Mouse (Mus musculus): ENCODE measurements at regions not wholly inside any gene's neighbourhood (a gene's known extent, or its start where the extent isn't known, plus 50 kb on each side); places are given as distances from the start of the nearest gene placed in this dataset.

DNA sequence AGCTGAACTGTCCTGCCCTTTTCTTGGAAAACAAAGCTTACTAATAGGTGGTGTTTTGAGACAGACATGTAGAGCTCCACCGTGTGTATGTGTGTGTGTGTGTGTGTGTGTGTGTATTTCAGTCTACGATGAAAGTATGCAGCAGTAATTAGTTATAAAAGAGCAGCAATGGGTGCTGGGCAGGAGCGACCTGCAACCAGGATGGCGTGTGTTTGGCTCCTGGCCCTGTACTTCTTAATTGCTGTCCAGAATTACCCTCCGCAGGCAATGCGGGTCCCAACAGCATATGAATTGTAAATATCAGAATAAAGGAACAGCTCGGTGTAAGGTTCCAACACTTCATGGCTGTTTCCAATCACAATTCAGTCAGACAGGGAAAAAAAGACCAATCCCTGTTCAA, 92.4 kb downstream of the Kcnrg start:
- Histone ChIP-seq H3K9me3 (no peaks in the 10 kb centered on the region), H3K4me3 (no peak overlapping the region), H3K36me3 (no peaks in the 10 kb centered on the region), H3K27ac (no peak overlapping the region), H3K27me3 (ENCODE audit: insufficient read depth, poor library complexity, severe bottlenecking) (peaks cover 6% of the 10 kb centered on the region; the same call in 1 of the 2 replicates), H3K4me1 (no peaks in the 10 kb centered on the region)
- no peak for DNase-seq (ENCODE audit: low spot score)
- 83% methylated on average over 7 of the region's 7 CpGs for WGBS

DNA sequence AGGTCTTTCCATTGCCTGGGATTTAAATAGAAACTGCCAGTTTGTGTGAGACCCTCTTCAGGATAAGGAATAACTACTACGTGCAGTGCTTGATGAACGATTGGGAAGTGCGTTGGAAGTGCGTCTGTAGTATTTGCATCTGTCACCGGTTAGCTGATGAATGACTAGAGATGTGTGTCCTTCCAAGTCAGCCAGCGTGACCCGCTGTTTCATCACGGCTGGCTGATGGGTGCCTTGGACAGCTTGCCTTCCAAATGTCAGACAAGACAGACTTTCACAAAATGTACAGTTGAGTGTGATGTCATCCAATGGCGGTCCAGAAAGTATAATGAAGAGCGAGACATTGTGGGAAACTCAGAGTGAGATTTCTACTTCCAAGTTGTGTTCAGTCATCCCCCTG, 93.9 kb downstream of the Kcnrg start:
- WGBS = 55% methylated on average over 10 of the region's 10 CpGs
- DNase-seq (ENCODE audit: low spot score) = no peak
- Histone ChIP-seq H3K27ac (no peak overlapping the region), H3K4me3 (no peak overlapping the region), H3K27me3 (ENCODE audit: insufficient read depth, poor library complexity, severe bottlenecking) (no peaks in the 10 kb centered on the region), H3K36me3 (no peaks in the 10 kb centered on the region), H3K9me3 (no peaks in the 10 kb centered on the region), H3K4me1 (no peaks in the 10 kb centered on the region)

DNA sequence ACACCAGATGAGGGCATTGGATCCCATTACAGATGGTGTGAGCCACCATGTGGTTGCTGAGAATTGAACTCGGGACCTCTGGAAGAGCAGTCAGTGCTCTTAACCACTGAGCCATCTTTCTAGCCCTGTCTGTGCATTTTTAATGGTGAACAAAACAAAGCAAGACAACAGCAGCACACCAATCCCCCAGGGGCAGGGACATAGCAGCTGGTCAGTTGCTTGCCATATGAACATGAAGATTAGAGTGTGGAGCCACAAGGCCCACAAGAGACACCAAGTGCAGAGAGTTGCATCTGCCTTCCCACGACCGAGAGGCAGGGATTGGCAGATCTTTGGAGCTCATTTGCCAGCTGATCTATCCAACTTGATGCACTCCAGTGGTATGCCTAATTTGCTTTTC, 96.7 kb downstream of the Kcnrg start:
- 79% methylated on average over 3 of the region's 3 CpGs for WGBS

DNA sequence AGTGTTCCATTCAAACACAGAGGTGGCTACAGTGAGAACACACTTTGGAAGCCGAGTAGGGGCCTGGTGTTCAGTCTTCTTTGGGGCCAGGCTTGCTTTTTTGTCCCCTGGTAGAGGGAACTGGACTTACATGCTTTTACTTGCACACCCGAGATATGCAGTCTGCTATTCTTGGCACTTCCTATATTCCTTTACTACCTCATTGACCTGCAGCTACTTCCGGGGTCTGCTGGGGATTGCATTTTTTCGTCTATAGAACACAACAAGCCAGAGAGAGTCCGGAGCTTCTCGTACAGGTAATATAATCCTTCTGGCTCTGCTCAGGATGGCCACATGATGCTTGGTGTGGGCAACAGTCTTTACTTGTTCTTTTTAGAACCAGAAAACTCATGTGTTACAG, 99.7 kb downstream of the Kcnrg start:
- no peaks in the 10 kb centered on the region for H3K36me3 ChIP-seq
- DNase-seq (ENCODE audit: low spot score) = no peak
- no peak overlapping the region for H3K27ac ChIP-seq
- no peak overlapping the region for H3K4me3 ChIP-seq
- no peaks in the 10 kb centered on the region for H3K4me1 ChIP-seq
- 76% methylated on average over 6 of the region's 6 CpGs for WGBS
- no peaks in the 10 kb centered on the region for H3K27me3 ChIP-seq (ENCODE audit: insufficient read depth, poor library complexity, severe bottlenecking)
- H3K9me3 ChIP-seq = no peaks in the 10 kb centered on the region

More for the DNA sequence above, 96.7 kb downstream of the Kcnrg start:
- Histone ChIP-seq H3K4me3 (no peak overlapping the region), H3K36me3 (no peaks in the 10 kb centered on the region), H3K4me1 (no peaks in the 10 kb centered on the region), H3K27me3 (ENCODE audit: insufficient read depth, poor library complexity, severe bottlenecking) (no peaks in the 10 kb centered on the region), H3K27ac (no peak overlapping the region), H3K9me3 (no peaks in the 10 kb centered on the region)
- DNase-seq (ENCODE audit: low spot score) = no peak

DNA sequence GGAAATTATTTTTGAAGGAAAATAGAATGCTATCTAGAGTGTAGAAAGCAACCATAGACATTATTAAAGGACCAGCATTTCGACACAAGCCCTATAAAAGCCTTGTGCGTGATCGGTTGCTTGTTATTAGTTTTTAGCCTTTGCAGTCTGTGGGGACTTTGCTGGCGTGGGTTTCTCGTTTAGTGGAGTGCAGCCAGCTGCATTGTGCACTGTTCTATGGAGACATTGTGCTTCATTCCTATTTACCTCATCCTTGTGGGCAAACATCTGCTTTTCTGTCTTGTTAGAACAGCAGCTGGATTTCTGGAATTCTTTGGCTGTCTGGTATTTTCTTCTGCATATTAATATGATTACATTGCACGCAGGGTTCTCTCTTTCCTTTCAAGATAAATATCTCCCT, 101.1 kb downstream of the Kcnrg start:
- Histone ChIP-seq H3K4me3 (no peak overlapping the region), H3K27me3 (ENCODE audit: insufficient read depth, poor library complexity, severe bottlenecking) (no peaks in the 10 kb centered on the region), H3K4me1 (no peaks in the 10 kb centered on the region), H3K9me3 (no peaks in the 10 kb centered on the region), H3K27ac (no peak overlapping the region), H3K36me3 (no peaks in the 10 kb centered on the region)
- 88% methylated on average over 6 of the region's 6 CpGs for WGBS
- DNase-seq (ENCODE audit: low spot score) = no peak

DNA sequence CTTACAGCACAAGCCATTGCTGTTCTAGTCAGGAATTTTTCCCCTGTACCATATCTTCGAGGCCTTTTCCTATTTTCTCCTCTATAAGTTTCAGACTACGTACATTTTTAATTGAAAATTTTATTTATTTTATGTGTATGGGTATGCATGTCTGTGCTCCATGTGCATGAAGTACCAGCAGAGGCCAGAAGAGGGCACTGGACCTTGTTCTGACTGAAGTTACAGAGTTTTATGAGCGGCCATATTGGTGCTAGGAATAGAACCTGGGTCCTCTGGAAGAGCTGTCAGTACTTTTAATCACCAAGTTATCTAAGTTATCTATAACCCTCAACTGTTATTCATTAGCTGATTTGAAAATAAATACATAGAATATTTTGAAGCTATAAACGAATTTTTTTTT, 108.5 kb downstream of the Kcnrg start:
- WGBS = 90% methylated on average over 4 of the region's 4 CpGs
- DNase-seq (ENCODE audit: low spot score) = no peak
- Histone ChIP-seq H3K27ac (no peak overlapping the region), H3K4me1 (no peaks in the 10 kb centered on the region), H3K9me3 (peaks cover 4% of the 10 kb centered on the region; the same call in 1 of the 2 replicates), H3K27me3 (ENCODE audit: insufficient read depth, poor library complexity, severe bottlenecking) (no peaks in the 10 kb centered on the region), H3K4me3 (no peak overlapping the region), H3K36me3 (no peaks in the 10 kb centered on the region)

DNA sequence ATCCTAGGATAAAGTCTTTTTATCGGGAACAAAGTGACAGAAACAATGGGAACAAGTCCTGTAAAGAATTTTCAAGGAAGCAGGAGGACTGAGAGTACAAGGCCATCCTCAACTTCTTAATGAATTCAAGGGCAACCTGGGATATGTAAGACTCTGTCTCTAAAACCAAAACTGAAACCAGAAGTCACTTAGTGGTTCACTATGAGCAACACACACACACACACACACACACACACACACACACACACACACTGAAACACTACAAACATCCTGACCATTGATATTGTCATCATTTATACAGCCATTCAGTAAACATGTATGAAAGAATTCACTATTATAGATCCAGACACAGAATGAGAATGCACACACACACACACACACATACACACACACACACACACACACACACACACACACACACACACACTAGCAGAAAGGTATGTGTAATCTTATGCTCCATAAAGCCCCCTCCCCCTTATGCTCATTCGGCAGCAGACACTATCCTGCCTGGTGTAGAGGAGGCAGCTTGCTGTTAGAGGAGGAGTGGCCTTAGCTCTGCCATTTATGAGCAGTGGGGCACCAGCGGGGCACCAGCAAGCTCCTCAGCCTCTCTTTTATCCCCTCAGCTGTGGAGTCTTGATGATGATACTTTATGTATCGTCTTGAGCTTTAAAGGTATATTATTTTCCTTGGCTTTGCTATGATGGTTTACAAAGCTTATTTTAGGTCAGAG, 111.3 kb downstream of the Kcnrg start:
- no peak overlapping the region for H3K4me3 ChIP-seq
- no peak overlapping the region for H3K27ac ChIP-seq
- 66% methylated on average over 4 of the region's 4 CpGs for WGBS
- H3K9me3 ChIP-seq = peaks cover 4% of the 10 kb centered on the region; the same call in 1 of the 2 replicates
- H3K36me3 ChIP-seq = no peaks in the 10 kb centered on the region
- no peaks in the 10 kb centered on the region for H3K4me1 ChIP-seq
- no peak for DNase-seq (ENCODE audit: low spot score)
- no peaks in the 10 kb centered on the region for H3K27me3 ChIP-seq (ENCODE audit: insufficient read depth, poor library complexity, severe bottlenecking)

DNA sequence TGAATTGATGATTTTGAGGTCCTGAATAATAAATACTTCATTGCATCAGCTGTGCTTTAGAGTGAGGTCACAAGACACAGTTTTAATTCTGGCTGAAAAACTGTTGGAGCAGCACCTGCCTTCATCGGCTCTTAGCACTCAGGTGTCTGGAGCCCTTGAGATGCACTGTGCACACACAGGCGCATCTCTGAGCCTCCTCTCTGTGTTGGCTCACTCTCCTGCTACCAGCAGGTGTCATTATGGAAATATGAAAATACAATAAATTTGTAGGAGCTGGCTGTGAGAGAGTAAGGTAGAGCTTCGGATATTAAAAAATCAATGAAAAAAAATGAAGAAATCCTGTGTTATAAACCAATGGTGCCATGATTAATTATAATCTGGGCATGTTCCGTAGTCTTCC, 114.0 kb downstream of the Kcnrg start:
- no peak for DNase-seq (ENCODE audit: low spot score)

DNA sequence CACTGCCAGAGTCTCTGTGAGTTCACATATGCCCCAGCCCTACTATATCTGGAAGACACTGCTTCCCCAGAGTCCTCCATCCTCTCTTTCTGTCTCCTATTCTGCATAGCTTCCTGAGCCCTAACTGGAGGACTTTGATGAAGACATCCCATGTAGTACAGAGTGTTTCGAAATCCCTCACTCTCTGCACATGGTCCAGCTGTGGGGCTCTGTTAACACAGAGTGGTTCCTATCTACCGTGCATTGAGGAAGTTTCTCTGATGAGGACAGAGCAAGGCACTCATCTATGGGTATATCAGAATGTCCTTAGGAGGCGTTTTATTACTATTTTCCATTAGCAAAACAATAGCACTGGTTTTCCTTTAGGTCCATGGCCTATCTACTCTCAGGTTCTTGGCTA, 117.7 kb downstream of the Kcnrg start:
- Histone ChIP-seq H3K4me3 (no peak overlapping the region), H3K4me1 (no peaks in the 10 kb centered on the region), H3K36me3 (no peaks in the 10 kb centered on the region), H3K27ac (no peak overlapping the region), H3K27me3 (ENCODE audit: insufficient read depth, poor library complexity, severe bottlenecking) (no peaks in the 10 kb centered on the region), H3K9me3 (no peaks in the 10 kb centered on the region)
- no peak for DNase-seq (ENCODE audit: low spot score)
- 83% methylated on average over 3 of the region's 3 CpGs for WGBS

More for the DNA sequence above, 114.0 kb downstream of the Kcnrg start:
- Histone ChIP-seq H3K4me3 (no peak overlapping the region), H3K36me3 (no peaks in the 10 kb centered on the region), H3K27ac (no peak overlapping the region), H3K27me3 (ENCODE audit: insufficient read depth, poor library complexity, severe bottlenecking) (no peaks in the 10 kb centered on the region), H3K9me3 (0 out of 2 replicates have a peak, but pooled peaks cover under 1% of the 10 kb centered on the region), H3K4me1 (no peaks in the 10 kb centered on the region)
- WGBS = 88% methylated on average over 4 of the region's 4 CpGs

DNA sequence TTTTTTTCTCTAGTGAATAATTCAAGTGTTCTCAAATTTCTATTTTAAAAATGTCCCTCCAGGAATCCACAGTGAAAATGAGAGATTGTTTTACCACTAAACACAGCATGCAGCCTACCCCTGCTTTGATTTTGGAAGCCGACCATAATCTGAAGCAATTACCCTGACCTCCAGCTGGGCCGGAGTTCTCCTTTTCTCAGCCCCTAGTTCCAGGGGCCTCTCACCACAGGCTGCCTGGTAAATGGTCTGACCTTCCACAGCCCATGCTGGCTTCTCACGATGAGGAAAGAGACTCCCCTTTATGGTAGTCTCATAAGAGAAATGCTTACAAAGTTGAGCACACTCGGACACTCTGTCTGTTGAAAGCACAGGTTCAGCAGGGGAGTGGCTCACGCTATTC, 121.3 kb downstream of the Kcnrg start:
- Histone ChIP-seq H3K9me3 (no peaks in the 10 kb centered on the region), H3K27ac (no peak overlapping the region), H3K36me3 (no peaks in the 10 kb centered on the region), H3K4me3 (no peak overlapping the region), H3K4me1 (no peaks in the 10 kb centered on the region), H3K27me3 (ENCODE audit: insufficient read depth, poor library complexity, severe bottlenecking) (no peaks in the 10 kb centered on the region)
- 48% methylated on average over 5 of the region's 5 CpGs for WGBS
- no peak for DNase-seq (ENCODE audit: low spot score)

DNA sequence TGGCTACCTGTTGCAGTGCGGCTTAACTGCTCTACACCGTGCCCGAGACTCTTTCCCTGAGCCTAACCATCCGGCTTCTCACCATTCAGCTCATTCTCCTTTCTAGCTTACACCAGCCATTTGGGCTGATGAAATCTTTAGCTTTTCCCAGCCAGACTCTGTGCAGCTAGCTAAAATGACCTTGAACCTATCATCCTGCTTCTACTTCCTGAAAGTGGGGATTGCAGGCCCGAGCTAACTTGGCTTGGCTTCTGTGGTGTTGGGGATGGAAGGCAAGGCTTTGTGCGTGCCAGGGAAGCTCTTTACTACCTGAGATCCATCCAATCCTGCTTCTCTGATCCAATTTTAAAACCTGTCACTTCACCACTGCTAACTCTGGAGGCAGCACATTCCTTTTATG, 128.3 kb downstream of the Kcnrg start:
- no peak for DNase-seq (ENCODE audit: low spot score)
- H3K4me1 ChIP-seq = no peaks in the 10 kb centered on the region
- no peaks in the 10 kb centered on the region for H3K27me3 ChIP-seq (ENCODE audit: insufficient read depth, poor library complexity, severe bottlenecking)
- no peak overlapping the region for H3K4me3 ChIP-seq
- peak overlapping the region; percentile 31; the same call in 1 of the 2 replicates for H3K27ac ChIP-seq
- no peaks in the 10 kb centered on the region for H3K36me3 ChIP-seq
- 79% methylated on average over 6 of the region's 6 CpGs for WGBS
- H3K9me3 ChIP-seq = no peaks in the 10 kb centered on the region

DNA sequence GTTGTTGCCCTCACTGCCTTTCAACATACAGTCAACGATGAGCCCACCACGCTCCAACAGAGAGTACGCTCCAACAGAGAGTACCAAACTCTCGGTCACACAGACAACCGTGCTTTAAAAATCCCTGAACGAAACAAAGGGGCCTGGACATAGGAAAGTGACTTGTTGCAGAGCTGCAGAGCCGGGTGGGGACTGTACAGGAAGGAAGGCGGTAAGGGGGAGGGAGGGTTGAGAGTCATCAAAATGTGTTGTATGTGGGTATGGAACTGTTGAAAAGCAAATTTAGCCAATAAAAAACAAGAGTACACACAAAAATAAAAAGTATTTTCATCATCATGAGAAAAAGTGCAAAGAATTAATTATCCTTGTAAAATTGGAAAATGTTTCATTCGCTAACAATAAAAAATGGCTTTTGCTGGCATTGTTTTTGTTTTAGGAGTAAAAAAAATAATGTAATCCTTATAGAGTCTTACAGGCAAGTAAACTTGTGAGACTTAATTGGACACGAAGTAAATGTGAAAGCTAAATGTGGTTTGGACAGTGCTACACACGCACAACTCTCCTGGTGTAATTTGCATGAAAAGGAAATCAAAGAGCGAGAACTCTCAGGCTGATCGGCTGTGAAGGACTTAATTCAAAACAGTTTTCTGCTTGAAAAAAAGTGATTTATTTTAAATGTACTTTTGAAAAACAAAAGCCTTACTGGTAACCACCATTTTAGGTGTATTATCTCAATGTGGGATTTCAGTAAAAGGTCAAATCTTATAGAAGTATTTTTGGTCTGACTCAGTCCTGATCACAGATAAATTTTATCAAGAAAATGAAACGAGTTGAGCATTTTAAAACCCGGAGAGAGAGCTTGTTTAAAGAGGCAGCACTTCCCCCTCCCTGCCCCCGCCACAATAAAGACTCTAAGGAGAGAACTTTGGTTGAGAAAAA, 129.4 kb downstream of the Kcnrg start:
- no peaks in the 10 kb centered on the region for H3K4me1 ChIP-seq
- no peak overlapping the region for H3K4me3 ChIP-seq
- 46% methylated on average over 16 of the region's 16 CpGs for WGBS
- H3K9me3 ChIP-seq = no peaks in the 10 kb centered on the region
- H3K27me3 ChIP-seq (ENCODE audit: insufficient read depth, poor library complexity, severe bottlenecking) = no peaks in the 10 kb centered on the region
- no peak overlapping the region for H3K27ac ChIP-seq
- H3K36me3 ChIP-seq = no peaks in the 10 kb centered on the region
- no peak for DNase-seq (ENCODE audit: low spot score)

DNA sequence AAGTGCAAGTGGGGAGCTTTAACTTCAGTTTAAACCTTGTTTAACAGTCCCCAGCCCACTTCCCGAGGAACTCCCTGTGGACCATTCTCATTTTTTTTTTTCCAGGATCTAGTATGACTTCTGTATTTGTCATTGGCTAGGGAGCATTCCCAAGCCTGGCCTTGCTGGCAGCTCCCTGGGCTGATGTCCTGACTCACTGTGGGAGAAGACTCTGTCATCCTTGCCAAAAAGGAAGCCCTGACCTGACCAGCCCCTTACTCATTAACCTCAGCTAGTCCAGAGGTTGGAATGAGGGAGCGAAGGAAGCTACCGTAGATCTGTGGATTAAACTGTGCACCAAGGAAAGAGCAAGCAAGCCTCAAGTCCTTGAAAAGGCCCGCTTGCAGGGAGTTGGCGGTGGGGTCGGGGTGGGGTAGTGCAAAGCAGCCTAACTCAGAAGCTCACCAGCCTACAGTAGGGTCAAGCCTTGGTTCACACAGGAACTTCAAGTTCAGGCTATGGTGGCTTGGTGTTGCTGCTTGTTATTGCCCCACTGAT, 130.3 kb downstream of the Kcnrg start:
- DNase-seq (ENCODE audit: low spot score) = no peak
- Histone ChIP-seq H3K36me3 (no peaks in the 10 kb centered on the region), H3K27me3 (ENCODE audit: insufficient read depth, poor library complexity, severe bottlenecking) (no peaks in the 10 kb centered on the region), H3K4me3 (no peak overlapping the region), H3K9me3 (no peaks in the 10 kb centered on the region), H3K27ac (no peak overlapping the region), H3K4me1 (no peaks in the 10 kb centered on the region)
- 81% methylated on average over 6 of the region's 6 CpGs for WGBS

All from heart, embryonic 10.5 days (tissue).